Mouse (Mus musculus) olfactory bulb, adult 2 months (tissue): ENCODE results near the gene Per1.

Experiments
- CTCF ChIP-seq: fragments of 200-500 bp; IDR thresholded peaks from 2 replicates; pipeline ENCODE4 v1.5.1; 2012; ENCODE audit warnings: low read depth, mild to moderate bottlenecking, low read length, moderate library complexity; ENCODE audit not compliant: insufficient read depth
- POLR2A ChIP-seq: fragments of 200-500 bp; IDR thresholded peaks from 2 replicates; pipeline ENCODE4 v1.6.1; 2012; ENCODE audit warnings: mild to moderate bottlenecking, low read depth, low read length, moderate library complexity; ENCODE audit not compliant: insufficient read depth

DNA sequence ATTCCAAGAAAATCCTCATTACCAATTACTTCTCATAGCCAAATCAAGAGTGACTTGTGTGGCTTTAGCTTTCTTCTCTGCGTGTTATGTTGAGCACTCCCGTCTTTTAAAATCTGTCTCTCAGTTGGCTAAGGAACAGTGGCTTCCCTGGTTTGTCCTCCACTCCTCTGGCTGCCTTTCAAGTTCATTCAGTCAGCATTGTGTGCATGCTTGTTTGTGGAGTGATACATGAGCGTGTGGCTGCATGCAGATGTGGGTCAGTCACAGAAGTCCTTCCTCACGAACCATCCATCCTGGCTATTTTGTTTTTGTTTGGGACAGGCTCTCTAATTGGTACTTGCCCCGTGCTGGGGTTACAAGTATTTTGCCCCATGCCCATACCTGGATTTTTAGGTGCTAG lies 18.4 kb upstream of the Per1 start:
- TF ChIP-seq POLR2A (no peak), CTCF (no peak)
